Mouse (Mus musculus) neutrophil, adult 5-6 weeks (primary cell): Measurements from ENCODE around the gene C1rl. TPM values are rescaled to one million over a fixed set of nuclear protein-coding genes. Genes with fewer than 3 reads are reported as not detected.
"Not testable (repeated sequence)": the region's sequence is repeated elsewhere in the genome, so short reads cannot be mapped to it uniquely, and the experiment has no call there.

ENCODE experiments used
- ATAC-seq: fragments of 151-379, 151-347 bp; 2 replicates; pipeline ENCODE4 v1.8.0; 2017; ENCODE audit warnings: mild to moderate bottlenecking, moderate TSS enrichment; ENCODE audit not compliant: insufficient number of reproducible peaks, poor library complexity, low FRiP score, severe bottlenecking; ENCODE audit errors: extremely low read depth
- total RNA-seq: library from RNA; stranded (forward); fragments of 200-1000 nt; gene quantifications from 2 replicates; pipeline ENCODE4 v1.2.3, GENCODE M21; 2017

C1rl gene
- total RNA-seq, 1 experiment from 2014 or later = 1.9 TPM

DNA sequence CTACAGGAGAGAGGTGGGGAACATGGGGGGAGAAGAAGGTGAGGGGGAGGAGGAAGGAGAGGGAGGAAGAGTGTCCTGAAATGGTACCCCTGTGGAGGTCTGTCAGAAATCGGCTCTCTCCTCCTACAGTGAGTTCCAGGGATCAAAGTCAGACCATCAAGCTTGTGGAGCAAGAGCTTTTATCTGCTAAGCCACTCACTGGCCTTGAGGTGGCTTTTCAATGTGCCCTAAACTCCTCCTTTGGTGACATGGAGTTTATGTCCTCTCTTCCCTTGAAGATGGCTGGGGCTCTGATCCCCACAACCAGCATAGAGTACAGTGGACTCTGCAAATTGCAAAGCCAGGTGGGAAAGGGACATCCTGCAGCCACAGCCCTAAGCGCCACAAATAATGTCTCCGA is 55.1 kb downstream of the C1rl start:
- not testable (repeated sequence) for ATAC-seq

GRCm38 (mm10) chr6:124549023-124549550 is 56.2 kb downstream of the C1rl start:
- no peak for ATAC-seq

DNA sequence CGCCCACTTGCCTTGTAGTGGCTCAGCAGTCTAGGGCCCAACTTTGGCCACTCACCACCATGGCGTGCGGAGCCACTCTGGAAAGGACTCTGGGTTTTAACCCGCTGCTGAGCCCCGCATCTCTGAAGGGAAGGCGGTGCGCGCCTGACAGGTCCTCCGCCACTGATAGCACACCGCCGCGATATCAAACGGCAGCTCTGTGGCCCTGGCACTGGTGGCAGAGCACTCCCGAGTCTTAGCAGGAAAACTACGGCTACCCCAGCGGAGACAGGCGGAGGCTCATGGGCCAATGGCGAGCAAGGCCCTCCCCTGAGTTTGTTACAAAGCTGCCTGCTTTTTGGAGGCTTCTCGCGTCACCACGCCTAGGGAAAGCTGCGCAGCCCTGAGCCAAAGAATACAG is 59.9 kb downstream of the C1rl start:
- no peak for ATAC-seq

DNA sequence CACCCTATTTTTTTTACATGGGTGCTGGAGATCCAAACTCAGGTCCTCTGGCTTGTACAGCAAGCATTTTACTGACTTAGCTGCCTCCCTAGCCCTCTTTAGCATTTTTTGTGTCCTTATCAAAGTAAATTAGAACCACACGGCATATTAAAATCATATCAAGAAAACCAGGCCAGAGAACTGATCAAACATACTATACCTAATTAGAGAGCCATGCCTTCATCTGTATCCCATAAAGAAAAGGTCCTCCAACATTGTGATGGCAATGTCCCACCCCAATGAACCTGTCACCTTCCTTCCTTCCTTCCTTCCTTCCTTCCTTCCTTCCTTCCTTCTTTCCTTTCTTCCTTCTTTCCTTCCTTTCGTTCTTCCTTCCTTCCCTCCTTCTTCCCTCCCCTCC is 63.0 kb downstream of the C1rl start:
- not testable (repeated sequence) for ATAC-seq

Other genes with a start within 250 kb of the C1rl start
- gene Cd163, start 188.5 kb upstream of the C1rl start, total RNA-seq = 0.23 and 0.61 TPM in 2 replicates
- gene Pex5, start 78.0 kb upstream of the C1rl start, total RNA-seq = 22.6 and 23.0 TPM in 2 replicates
- not detected in 2 replicates for gene Clstn3, start 28.3 kb upstream of the C1rl start, total RNA-seq
- gene C1ra, start 19.3 kb downstream of the C1rl start, total RNA-seq = 0.49 and 0.58 TPM in 2 replicates
- gene C1s1, start 49.2 kb downstream of the C1rl start, total RNA-seq = not detected in 2 replicates
- gene C1rb, start 77.2 kb downstream of the C1rl start, total RNA-seq = not detected in 2 replicates
- not detected in 2 replicates for gene C1s2, start 143.0 kb downstream of the C1rl start, total RNA-seq
- 21.4 and 26.5 TPM in 2 replicates for gene Lpcat3, start 169.9 kb downstream of the C1rl start, total RNA-seq
- gene Emg1, start 219.1 kb downstream of the C1rl start, total RNA-seq = 89.3 and 107 TPM in 2 replicates
- 110 and 117 TPM in 2 replicates for gene Phb2, start 219.2 kb downstream of the C1rl start, total RNA-seq
- 1,943 and 2,202 TPM in 2 replicates for gene Ptpn6, start 245.6 kb downstream of the C1rl start, total RNA-seq
- 161 and 171 TPM in 2 replicates for gene Grcc10, start 248.3 kb downstream of the C1rl start, total RNA-seq